Mouse (Mus musculus) natural killer cell, adult 2 months (primary cell): ENCODE data around the gene Pik3c2g.

Experiments used
- DNase-seq, 2 experiments: peaks; one replicate each; pipeline ENCODE4 v3.0.0; 2022; ENCODE audit warnings: low spot score in 2 of 2

Gene Pik3c2g

DNA sequence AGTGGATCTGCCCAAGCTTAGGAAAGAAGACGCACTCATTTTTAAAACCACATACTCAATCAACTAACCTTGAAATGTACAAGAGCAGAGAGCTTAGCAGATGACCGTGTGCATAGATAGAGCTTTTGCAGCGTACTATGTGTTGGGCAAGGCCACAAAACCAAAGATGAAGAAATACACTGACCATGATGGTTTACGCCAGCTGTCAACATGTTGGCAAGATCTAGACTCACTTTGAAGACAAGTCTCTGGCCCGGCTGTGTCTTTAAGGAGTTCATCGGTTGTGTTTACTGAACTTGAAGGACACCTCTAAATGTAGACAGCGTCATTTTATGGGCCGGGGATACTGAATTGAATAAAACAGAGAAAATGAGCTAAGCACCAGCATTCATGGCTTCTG is 254.3 kb downstream of the Pik3c2g start:
- no peak for DNase-seq

DNA sequence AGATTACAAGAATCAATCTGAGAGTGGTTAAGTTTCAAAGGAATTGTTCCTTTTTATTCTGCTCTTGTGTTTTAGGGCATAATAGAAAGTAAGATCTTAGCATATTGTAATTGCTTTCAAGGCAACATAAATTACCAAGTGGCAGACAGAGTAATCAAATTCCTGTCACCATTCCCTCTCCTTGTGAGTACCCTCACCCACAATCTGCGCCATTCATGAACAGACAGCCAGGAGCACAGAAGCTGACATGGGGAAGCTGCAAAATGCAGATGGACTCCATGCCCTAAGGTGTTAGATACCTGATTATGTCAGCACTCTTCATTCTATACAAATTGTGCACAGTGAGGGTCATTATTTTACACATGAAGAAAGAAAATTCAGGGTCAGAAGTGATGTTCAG is 255.6 kb downstream of the Pik3c2g start:
- DNase-seq = no peak

DNA sequence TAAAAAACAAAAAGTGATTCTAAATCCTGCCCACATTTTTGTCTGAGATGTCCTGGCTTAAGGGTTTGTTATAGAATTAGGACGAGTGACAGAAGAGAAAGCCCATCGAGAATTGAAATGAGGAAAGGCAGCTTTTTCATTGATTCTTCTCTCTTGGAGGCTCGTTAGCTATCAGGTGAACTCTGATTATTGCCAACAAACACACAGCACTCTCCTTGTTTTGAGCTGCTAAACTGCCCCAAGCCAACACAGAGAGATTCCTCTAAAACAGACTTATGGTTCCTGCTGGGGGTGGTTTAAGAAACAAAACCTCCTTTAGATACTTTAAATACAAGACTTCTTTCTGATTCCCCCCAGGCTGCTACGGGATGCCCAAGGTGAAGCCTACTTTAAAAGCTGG is 256.5 kb downstream of the Pik3c2g start:
- no peak for DNase-seq

DNA sequence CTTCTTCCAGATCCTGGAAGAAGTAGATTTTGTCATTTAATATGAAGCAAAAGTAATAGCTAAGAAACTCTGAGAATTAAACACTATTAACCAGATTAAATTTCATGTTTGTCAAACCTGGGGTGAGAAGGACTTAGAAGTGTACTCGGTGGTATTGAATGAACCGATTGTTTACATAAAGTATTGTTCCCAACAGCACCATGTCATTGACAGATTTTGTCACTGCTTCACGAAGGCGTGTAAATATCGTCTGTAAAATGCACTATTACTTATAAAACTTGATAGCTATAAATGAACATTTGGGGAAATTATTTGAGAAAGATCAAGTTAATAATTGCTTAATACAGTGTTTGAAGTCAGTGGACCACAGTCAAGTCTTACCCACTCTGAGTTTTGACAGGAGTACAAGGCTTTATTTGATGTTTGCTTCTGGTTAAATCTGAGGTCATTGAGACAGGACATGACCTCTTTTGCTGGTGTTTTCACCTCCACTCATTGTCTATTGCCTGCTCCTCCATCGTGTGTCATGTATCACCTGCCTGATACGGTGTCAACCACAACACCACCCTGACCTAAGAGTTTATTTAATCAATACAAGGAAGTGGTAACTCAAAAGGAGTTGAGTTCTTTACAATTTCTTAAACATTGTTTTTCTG is 260.0 kb downstream of the Pik3c2g start:
- DNase-seq = no peak

DNA sequence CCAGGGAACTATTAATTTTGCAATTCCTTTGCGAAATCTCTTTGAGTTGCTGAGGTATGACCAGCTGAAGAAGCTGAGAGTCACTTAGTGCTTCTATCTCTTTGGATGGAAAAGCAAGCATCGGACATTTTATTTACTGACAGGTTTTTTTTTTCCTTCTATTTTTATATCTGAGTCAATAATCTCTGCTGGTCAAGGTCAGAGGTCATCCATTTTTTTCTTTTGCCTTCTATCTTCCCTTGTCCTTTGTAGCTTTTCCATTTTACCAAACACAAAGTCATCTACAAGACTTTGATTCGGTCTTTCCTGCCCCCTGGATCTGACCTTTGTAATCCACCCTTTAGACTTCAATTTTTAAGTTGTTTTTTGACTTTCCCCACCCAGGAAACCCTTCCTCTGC is 262.9 kb downstream of the Pik3c2g start:
- no peak for DNase-seq

DNA sequence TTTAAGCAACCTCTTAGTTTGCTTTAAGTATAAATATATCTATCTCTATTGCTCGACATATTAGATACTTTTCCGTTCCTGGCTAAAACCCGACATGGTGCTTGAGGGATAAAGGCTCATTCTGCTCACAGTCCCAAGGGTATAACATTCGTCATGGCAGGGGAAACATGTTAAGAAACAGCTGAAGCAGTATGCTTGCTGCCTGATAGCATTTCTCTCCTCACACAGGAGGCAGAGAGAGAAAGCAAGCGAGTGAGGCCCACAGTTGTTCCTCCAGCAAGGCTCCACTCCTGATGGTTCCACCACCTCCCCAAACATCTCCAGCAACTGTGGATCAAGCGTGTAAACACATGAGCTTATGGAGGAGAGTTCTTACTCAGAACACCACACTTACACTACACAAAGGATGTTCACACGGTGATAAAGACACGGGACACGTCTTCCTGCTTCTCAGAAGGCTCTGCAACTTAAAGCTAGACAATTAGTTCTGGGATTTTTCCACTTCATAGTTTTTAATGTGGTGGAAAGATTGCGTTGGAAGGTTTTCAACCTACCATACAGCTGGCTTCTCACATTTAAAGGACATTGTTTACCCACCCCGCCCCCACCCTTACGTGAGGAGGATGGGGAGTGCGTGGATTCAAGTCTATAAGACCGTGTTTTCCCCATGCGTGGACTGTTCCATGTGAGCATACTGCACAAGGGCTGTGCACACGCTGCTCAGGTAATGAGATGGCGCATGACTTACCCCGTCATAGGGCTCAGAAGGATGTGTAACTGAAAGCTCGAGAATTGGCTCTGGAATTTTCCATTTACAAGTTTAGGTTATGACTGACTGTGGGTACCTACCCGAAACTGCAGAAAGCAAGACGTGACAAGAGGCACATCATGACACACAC is 264.9 kb downstream of the Pik3c2g start:
- no peak for DNase-seq

DNA sequence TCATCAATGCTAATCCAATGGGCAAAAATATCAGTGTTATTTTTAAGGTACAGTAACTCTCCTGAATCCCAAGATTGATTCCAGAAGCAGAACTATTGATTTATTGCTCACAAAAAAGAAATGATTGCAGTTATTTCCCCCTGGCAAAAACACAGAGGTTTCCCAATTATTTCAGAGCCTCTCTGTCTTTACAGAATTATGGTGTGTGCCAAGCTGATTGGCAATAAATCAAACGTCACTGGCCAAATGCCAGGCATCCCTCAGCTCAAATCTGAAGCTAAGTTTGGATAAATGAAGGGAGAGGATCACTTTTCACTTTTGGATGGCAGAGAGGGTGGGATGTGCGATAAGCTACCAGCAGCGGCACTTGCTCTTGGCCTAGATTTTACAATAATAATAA is 265.8 kb downstream of the Pik3c2g start:
- no peak for DNase-seq

DNA sequence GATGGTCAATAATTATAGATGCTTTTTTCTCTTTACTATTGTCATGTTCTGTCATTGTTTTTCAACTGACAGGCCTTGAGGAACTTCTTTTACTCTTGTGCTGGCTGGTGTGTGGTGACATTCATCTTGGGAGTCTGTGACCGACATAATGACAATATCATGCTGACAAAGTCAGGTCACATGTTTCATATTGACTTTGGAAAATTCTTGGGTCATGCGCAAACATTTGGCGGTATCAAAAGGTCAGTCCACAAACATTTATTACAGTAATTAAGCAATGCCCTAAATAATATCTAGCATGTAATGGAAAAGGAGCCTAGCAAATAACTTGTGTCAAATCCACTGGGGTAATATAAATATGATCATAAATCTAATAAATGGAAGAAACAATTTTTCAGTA is 273.1 kb downstream of the Pik3c2g start:
- no peak for DNase-seq

DNA sequence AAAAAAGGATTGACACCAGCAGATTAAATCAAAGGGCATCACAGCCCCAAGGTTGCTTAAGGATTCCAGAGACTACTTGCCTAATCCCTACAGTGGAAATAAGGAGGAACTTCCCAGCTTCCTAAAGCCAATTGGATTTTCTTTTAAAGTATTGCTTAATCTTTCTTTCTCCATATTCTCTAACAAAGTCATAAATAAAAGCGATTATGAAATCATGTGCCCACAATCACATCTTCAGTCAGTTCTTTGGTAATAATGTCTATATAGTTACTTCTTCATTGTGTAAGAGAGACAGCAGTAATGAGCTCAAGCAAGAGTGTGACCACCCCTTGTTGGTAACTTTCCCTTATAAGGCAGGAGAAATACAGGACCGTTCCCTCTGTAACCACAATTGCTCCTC is 274.5 kb downstream of the Pik3c2g start:
- no peak for DNase-seq

DNA sequence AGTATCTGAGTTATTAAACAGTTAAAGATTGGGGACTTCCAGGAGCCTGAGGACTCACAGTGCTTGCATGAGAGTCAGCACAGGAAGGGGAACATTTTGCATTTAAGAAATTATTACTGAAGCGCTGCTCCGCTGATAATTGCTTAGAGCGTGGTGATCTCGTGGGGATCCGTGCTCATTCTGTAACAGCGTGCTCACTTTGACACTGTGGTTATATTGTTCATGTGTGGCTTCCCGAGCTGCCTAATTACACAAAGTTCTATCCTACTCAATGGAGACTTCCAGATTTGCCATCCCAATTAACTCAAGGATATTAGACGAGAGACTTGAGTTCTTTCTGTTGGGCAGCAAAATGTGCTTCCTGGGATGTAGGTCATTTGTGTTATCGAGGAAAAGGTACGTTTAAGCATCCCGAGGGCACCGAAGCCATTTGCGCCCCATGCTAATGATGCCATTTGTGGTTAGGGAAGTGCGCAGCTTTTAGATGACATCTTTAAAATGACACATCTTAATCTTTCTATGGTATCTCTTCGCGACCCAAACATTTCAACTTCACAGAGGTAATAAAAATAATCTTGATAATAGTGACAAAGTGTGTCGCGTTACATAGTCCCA is 278.1 kb downstream of the Pik3c2g start:
- DNase-seq = no peak

DNA sequence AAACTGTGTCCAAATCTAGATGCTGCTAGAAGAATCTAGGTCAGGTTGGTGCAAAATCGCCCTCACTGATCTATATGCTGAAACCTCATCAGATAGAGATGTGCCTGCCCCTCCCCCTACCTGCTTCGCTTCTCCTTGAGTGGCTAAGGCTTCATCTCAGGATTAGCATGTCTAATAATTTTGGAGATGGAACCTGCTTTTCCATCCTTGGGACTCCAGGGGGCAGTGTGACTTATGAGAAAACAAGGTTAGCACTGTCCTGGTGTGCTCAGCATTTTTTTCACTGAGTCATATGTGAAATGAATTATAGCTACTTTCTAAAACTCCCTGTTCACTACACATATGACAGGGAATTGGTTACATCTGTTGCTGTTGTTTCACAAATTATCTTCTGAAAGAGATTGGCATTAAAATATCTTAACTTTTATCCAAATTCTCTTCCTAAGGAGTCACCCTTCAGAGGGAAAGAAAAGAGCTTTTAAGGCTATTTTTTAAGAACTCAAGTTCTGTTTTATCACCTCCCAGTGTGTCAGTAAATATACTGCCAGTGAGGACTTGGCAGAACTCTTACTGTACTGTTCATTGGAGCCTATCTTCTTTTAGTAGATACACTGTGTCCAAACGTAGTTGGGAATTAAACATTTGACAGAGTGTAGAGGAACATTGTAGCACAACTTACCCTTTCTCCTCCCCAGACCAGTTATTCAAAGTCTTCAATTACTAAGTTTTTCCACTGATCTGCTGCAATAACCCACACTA is 287.6 kb downstream of the Pik3c2g start:
- DNase-seq = no peak

DNA sequence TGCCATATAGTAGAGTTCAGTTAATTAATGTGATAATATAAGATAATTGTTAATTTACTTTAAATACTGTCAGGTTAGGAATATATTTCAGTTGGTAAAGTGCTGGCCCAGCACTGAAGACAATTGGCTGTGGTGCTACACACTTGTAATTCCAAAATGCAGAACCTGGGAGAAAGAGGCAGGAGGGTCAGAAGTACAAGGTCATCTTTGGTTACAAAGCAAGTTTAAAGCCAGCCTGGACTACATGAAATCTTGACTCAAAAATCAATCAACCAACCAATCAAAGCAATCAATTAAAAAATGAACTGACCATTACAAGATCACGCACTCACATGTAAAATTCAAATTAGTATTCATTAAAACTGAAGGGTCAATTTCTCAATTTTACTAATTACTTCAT is 289.7 kb downstream of the Pik3c2g start:
- no peak for DNase-seq

DNA sequence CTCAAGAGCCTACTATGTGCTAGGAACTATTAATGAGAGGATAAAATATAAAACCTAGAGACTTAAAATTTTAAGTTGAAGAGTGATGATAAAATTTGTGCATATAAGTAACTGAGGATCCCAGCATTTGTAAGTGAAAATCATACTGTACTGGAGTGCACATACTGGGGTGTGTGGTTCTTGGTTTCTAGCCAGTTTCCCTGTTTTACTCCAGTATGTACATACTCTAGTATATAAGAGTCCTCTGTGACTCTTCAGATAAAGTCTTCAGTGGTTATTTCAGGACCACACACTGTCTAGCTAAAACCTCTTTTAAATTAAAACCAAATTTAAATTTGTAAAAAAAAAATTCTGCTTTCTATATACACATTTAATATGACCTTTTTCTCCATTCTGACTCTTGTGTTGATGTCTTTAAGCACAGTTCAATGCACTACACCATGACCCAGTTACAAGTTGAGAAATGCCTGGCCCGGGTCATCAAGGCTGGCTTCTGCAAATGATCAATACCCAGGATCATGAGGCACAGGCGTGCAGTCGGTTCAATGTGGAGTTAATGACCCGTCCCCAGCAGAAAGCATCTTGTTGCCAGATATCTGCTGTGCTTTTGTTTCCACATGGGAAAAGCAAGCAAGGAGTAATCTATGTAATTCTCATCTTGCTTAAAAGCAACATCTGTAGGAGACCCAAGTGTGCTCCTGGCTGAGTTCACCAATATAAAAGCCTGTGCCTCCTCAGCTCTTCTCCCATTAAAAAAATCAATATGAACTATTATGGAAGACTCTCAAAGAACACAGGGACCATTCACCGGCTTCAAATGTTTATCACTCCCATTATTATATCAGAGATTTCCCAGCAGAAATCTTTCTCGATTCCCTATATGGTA is 290.7 kb downstream of the Pik3c2g start:
- no peak for DNase-seq

DNA sequence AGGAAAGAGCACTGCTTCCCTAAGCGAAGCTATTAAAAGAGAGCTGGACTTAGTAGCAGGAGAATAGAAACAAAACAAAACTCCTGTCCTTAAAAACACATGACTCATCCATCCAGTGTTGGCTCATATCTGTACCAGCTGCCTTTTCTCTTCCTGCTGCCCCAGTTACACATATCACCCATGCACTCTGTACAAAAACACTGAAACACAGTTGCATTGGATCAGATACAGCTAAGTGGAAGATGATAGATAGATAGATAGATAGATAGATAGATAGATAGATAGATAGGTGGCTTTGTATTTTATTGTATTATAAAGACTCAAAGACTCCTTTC is 291.3 kb downstream of the Pik3c2g start:
- no peak for DNase-seq

DNA sequence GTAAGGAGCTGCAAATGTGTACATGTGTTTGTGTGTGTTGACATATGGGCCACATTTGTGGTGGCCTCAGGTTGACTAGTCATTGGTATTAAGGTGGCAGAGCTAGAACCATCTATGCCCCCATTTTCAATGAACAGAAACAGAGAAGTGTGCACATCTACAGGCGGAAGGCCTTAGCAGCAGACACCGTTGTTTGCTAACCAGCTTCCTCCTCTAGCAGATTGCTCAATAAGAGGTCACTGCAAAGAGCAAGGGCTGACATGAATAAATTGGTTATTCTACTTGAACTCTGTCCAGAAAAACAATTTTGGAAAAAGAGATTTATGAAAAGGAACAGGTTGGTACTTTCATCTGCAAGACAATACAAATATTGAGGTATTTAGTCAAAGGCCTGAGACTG is 295.1 kb downstream of the Pik3c2g start:
- no peak for DNase-seq

DNA sequence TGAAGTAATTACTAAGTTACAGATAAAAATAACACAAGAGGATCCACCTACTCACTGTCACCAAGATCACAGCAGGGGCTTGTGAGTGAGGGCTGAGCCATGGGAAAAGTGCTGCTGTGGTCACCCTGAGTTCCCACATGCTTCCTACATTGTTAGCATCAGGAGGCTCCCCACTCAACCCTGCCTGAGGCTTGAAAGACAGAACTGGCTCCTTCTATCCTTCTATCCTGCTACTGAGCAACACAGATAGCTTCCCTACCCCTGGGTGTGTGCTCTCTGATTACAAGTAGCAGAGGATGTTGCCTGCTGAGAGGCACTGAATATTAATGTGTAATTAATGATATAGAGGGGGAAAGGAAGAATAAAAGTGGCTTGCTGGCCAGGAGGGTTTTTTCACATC is 300.2 kb downstream of the Pik3c2g start:
- no peak for DNase-seq

DNA sequence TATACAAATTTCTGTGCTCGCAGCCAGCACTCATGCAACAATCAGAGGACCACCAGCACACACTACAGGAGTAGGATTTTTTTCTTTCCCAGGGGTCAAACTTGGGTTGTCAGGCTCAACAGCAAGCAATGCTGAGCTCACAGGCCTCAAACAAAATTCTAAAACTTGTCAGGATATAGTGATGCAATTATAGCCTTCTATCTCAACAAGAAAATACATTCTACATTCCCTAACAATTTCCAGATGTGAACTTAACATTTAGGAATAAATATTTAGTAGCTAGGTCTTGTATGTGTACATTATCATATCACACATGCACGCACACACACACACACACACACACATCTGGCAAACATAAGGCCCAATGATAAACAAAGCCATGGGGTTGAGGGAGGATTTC is 308.6 kb downstream of the Pik3c2g start:
- no peak for DNase-seq

DNA sequence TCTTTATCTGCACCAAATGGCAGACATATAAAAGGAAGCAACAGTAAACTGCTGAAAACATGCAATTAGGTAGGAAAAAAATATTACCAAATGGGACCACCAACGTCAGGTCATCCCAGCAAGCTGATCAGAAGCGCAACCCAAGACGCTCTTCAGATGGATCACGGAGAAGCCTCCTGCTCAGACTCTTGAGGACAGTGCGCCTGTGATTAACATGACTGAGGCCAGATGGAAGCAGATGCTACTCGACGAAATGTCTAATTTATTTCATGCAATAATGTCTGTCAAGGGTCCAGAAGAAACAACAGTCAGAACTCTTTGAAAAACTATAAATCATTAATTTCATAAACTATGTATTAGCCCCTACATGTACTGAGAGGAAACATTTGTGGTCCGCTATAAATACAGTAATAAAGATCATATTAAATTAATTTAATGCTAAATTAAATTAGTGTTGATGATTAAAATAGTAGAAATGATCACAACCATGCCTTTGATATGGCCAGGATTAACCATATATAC is 312.7 kb downstream of the Pik3c2g start:
- no peak for DNase-seq

DNA sequence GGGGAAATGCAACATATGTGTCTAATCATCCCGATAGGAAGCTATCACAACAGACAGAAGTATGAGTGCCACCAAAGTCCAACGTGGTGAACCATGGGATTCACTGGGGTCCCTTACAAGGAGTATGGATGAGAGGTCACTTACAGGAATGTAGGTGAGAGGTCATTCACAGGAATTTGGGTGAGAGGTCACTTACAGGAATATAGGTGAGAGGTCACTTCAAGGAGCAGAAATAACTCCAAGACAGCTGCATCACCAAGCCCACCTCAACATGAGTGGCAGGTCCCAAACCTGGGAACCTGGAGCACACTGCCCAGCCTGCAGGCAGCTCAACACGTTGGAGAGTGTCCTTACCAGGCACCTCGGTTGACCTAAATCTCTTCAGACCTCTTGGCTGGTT is 314.8 kb downstream of the Pik3c2g start:
- DNase-seq = no peak

DNA sequence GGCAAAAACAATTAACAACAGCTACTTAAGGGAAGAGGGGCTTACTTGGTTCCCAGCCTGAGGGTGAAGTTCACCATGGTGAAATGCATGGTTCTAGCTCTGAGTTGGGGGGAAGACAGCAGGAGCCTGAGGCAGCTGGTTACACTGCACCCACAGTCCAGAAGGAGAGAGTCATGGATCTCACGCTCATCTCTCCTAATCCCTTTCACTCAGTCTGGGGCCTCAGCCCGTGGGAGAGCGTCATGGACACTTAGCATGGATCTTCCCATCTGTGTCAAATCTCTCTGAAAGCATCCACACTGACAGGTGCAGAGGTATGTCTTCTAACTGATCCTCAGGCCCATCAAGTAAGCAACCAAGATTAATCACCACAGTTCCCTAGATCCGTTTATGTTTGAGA is 320.1 kb downstream of the Pik3c2g start:
- no peak for DNase-seq

DNA sequence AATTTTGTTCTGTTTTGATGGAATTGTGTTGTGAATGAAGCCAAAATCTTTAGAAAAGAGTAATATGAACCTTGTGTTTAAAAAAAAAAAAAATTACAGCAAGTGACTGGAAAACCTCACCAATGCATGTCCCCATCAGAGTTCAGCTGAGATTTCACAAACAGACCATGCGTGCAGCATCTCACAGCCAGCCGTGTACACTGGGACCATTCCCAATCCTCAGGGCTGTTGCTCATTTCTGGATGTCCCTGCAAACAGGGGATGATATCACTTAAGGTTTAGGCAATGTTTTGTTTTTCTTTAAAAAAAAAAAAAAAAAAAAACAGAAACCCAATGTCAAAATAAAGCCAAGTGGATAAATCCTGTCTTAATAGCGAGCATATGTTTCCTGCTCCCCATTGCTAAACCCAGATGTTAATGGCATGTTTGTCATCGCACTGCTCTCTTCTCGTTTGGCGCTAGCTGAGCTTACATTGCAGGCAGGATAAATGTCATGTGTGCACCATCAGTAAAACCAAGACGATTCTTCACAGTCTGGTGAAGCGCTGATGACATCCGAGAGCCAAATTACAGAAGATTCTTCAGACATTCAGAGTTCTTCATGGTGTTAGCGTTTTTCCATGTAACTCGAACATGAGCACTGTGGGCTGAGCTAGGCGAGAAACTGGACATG is 322.1 kb downstream of the Pik3c2g start:
- DNase-seq = no peak
